Mouse (Mus musculus) left cerebral cortex, adult 6 months (tissue): ENCODE measurements around the gene Eif2b3. TPM values are rescaled to one million over a fixed set of nuclear protein-coding genes. Genes with fewer than 3 reads are reported as not detected.

Source experiments
- long read RNA-seq, 2 experiments: library from polyadenylated mRNA; unstranded; transcript quantifications; one replicate each; pipeline ENCODE4 v2.0.0; 2019 to 2020
- polyA plus RNA-seq: library from polyadenylated mRNA; unstranded; fragments of <200 nt; fragmentation: Nextera tagmentation; gene quantifications from 2 replicates; pipeline ENCODE4 v1.2.3, GENCODE M21; 2021

The Eif2b3 gene
- polyA plus RNA-seq, result 20.0 and 23.7 TPM in 2 replicates
- long read RNA-seq, experiment 1, transcript Eif2b3-203 (12 exons, 1,555 nt), result major isoform, 57 of 75 reads
- long read RNA-seq, experiment 1, partial matches to known transcripts, result 6 of 75 reads
- long read RNA-seq, experiment 1, other reads (novel, unspliced or antisense), result 12 of 75 reads
- long read RNA-seq, experiment 2, transcript Eif2b3-203 (12 exons, 1,555 nt), result major isoform, 15 of 30 reads
- long read RNA-seq, experiment 2, partial matches to known transcripts, result 13 of 30 reads
- long read RNA-seq, experiment 2, other reads (novel, unspliced or antisense), result 2 of 30 reads

DNA sequence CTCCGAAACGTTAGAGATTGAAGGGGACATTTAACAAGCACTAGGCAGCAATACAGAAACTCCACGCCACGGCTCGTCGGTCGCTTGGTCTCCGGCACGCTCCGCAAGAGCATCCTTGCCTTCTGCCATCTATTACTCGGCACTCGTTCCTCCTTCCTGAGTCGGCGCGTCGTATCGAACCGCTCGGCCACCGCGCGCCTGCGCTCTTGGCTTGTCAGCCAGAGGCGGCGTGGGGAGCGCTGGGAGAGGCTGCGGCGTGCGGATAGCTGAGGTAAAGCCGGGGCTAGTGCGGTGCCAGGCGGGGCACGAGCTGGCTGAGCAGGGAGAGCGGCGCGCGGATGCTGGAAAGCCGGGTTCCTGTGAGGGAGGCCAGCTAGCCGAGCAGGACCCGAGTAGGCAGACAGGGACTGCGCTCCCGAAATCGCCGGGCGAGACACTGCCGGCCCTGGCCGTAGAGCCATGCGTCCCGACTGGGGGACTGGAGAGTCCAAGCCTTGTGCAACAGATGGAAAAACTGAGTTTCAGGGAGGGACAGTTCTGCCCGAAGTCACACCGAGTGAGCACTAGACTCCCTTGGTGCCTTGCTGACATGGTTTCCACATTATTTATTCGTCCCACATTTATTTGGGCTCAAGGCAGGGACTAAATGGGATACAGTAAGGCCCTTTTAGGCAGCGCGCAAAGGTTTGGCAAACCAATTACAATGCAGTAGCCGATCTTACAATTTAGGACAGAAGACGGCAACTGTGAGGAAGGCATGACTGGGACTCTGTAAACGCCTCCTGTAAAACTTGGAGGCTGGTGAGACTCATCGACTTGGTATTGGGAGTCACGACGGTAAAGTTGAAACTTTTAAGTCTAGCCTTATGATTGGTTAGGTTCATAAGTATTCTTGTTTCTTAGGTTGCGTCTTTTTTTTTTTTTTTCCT is at the start of gene Eif2b3:
Eif2b3 (plus strand) TSS at position 197 of the 929 bp plus-strand sequence.

DNA sequence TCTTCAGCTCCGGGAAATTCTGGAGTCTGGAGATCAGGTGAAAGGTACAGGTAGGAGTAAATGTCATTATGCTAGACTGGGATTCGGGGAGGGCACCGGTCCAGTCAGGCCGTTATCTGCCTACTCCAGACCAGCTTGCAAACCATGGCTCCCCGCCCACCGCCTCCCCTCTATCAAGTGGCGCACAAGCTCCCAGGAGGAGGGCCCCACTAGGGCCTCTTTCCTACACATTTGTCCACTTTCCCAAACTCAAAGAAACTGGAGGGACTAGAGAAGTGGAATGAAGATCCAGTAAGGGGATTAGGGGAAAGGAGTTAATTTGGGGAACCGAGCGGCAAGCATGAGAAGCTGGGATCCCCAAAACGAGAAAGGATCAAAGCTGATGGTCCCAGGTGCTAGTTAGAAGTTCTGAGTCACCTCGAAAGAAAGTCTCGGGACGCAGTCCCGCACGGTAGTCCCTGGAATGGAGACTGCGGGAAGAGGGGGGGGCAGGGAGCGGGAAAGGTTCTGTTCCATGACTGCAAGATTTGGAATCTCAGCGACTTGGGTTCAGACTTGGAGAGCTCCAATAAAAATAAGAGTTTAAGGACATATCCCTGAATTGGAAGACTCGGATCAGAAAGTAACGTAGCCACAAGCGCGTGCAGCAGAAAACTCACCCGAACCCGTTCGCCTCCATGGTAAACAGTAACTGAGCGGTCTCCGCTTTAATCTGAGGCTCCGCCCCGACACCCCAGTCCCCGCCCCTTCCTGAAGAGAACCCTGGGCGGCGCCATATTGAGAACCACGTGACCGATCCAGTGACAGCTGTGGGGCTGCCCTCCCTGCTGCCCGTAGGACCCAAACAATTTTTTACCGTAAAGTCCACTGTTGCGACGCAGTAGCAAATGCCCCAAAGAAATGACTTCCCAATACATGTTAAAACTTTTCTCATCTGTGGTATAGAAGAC is 25.3 kb upstream of the Eif2b3 start, which contains the start of gene Urod:
Urod (minus strand) TSS at position 742 of the 950 bp plus-strand sequence.

DNA sequence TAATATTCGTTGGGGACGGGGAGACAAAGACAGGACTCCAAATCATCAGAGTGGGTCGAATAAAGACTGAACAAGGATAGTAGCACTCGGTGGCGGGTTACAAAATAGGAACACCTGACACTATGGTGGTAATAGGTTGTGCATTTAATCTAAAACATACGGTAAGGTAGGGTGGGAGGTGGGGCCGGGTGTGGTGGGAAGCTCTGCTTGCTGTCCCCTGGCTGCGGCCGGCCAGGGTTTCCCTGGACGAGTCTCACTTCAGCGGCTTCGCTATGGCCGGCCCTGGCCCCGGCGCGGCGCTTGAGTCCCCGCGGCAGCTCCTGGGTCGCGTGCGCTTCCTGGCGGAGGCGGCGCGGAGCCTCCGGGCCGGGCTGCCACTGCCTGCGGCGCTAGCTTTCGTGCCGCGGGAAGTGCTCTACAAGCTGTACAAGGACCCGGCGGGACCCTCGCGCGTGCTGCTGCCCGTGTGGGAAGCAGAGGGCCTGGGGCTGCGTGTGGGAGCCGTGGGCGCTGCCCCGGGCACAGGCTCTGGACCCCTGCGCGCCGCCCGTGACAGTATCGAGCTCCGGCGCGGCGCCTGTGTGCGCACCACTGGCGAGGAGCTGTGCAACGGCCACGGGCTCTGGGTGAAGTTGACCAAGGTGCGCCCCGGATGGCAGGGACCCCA is 23.9 kb upstream of the Eif2b3 start, which contains the start of gene Hectd3:
Hectd3 (plus strand) TSS at position 187 of the 667 bp plus-strand sequence.

DNA sequence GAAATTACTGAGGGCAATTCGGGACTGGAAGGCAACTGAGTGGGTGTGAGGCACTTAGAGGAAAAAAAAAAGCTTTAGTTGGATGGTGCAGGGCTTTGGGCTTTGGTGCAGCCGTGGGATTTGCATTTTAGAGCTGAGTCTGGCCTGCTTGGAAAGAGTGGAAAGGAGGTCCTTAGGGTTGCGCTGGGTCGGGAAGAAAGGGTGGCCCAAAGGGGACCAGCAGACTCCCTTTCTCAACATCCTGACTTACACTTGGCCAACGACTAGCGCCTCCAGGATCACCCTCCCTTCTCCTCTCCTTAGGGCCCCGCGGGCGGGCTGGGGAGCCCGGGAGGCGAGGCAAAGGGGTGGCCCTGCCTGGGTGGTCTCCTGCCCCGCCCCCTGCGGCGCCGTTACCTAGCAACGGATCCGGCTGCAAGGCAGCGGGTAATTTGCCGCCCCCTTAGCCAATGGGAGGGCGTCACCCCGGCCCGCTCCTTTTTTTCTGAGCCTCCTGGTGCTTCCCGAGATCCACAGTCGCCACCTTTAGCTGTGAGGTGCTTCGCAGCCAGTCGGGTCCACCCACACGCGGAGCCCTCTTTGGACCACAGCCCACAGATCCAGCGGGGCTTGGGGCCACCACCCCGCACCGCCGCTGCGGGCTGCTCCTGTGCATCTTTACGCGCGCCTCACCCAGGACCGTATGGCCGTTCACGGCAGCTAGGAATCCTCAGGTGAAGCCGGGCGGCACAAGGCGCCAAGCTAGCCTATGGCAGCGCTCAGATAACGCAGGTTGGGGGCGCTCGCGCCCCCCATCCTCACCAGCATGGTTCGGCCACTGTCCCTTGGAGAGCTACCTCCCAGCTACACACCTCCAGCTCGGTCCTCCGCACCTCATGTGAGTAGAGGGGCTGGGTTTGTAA is 76.6 kb downstream of the Eif2b3 start, which contains the start of gene Ptch2:
Ptch2 (plus strand) TSS at position 525 of the 902 bp plus-strand sequence.

DNA sequence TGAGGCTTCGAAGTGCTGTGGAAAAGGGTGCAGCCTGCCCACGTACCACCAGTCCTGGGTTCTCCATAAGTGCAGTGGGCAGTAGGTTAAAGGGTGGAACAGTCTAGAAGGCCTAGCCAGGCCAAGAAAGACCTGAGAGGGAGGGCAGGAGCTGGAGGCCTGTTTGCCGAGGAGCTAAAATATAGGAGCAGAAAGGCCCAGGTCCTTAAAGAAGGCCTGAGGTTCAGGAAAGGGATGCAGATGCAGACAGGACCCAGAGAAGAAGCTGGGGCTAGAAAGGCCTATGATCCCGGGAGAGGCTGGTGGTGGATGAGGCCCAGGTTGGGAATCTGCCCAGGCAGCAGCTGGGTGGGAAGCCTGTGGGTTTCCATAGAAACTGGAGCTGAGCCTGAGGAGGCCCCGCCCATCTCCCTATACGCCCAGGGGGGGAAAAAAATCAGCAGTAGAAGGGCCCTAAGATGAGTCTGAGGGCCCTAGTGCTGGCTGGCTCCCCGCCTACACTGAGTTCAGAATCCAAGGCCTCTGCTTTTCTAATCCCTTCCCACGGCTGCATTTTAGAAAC is 106.2 kb downstream of the Eif2b3 start, which contains the start of gene Btbd19:
Btbd19 (minus strand) TSS at position 378 of the 562 bp plus-strand sequence.

DNA sequence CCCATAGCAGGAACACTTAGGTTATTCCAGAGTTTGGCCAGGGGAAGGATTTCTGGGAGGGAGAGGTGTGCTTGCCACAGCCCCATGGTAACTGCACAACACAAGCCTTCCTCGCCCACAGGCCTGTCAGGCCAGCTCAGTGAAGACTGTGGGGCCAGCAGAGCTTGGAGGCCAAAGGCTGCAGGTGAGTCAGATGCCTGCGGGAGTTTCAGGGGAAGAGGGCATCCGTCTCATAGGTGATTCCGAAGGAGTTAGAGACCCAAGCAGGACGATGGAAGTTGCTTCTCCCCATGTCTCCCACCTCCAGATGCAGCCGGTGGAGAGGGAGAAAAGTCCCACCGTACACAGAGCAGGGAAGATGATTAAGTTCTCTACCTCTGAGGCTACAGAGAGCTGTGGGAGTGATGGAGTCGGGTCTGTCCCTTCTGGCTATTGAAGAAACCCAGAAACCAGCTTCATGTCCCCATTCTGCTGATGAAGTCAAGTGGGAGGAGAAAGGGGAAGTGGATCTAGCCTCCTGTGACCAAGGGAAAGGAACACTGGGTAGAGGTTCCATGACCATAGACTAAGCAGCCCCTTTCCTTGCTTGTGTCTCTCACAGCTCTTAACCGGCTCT is 107.6 kb downstream of the Eif2b3 start, which contains the start of gene Tctex1d4:
Tctex1d4 (plus strand) TSS at position 120 of the 616 bp plus-strand sequence.

DNA sequence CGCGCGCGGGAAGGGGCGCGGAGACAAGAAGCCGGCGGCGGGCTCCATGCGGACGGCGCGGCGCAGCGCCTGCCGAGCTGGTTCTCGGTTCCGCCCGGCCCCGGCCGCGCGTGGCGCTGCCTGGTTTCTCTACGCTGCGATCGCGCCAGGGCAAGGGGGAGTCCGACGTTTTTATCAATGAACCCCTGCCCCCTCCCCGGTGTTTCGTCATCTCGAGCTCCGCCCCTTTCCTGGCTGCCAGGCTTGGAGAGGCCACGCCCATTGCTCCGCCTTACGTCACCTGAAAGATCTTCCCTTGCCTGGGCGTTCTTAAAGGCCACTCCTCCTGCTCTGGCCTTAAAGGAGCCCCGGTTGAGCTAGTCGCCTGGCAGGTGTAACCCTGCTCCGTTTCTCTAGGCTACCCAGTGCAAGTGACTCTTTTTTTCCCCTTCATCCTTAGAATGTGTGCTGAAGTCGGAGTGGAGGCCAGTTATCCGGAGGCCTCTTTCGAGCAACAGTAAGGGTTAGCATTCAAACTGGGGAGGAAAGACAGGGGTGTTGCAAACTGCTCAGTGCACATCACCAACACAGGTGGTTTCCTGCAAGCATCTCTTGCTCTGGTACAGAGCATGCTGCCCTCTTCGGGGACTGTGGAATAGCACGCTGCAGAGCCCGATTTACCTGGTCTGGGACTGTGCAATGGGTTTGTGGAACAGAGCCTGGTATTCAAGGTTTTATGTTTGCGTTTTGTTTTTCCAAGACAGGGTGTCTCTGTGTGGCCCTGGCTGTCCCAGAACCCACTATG is 114.8 kb downstream of the Eif2b3 start, which contains the start of gene Plk3:
Plk3 (minus strand) TSS at position 147 of the 784 bp plus-strand sequence.

Other genes with a start within 250 kb of the Eif2b3 start
- gene Toe1, start 211.8 kb upstream of the Eif2b3 start, polyA plus RNA-seq, result 8.2 and 10.8 TPM in 2 replicates
- gene Mutyh, start 211.7 kb upstream of the Eif2b3 start, polyA plus RNA-seq, result 1.2 and 1.4 TPM in 2 replicates
- gene Hpdl, start 197.7 kb upstream of the Eif2b3 start, polyA plus RNA-seq, result 2.2 and 2.4 TPM in 2 replicates
- 0.75 and 0.85 TPM in 2 replicates for gene Zswim5, start 142.0 kb upstream of the Eif2b3 start, polyA plus RNA-seq
- gene Urod, start 25.0 kb upstream of the Eif2b3 start, polyA plus RNA-seq, result 56.2 and 74.4 TPM in 2 replicates
- 11.4 and 13.0 TPM in 2 replicates for gene Hectd3, start 24.1 kb upstream of the Eif2b3 start, polyA plus RNA-seq
- gene Ptch2, start 76.7 kb downstream of the Eif2b3 start, polyA plus RNA-seq, result 0.11 and 0.15 TPM in 2 replicates
- 7.6 and 10.6 TPM in 2 replicates for gene Btbd19, start 106.3 kb downstream of the Eif2b3 start, polyA plus RNA-seq
- gene Tctex1d4, start 107.4 kb downstream of the Eif2b3 start, polyA plus RNA-seq, result 0.61 and 1.8 TPM in 2 replicates
- 3.1 and 11.0 TPM in 2 replicates for gene Plk3, start 114.6 kb downstream of the Eif2b3 start, polyA plus RNA-seq
- 1,015 and 1,443 TPM in 2 replicates for gene Rps8, start 136.8 kb downstream of the Eif2b3 start, polyA plus RNA-seq
- gene Kif2c, start 163.2 kb downstream of the Eif2b3 start, polyA plus RNA-seq, result 0.09 and 0.22 TPM in 2 replicates
- 11.1 and 12.3 TPM in 2 replicates for gene Tmem53, start 232.5 kb downstream of the Eif2b3 start, polyA plus RNA-seq
- gene Armh1, start 232.7 kb downstream of the Eif2b3 start, polyA plus RNA-seq, result 0.40 and 0.42 TPM in 2 replicates